In genomic region chr19:41197606-41198005, GRCm38 (mm10) we compare ENCODE assay signal across 22 mouse cellular contexts. TPM values are rescaled to one million over a fixed set of nuclear protein-coding genes. Genes with fewer than 3 reads are reported as not detected.
DNase-seq lines count a peak whose midpoint lies in the region; TF ChIP-seq lines count a peak whose summit lies in the region.
"Had no signal": no experiment of that assay in that cellular context is flagged by ENCODE, and none has a peak within 500 bp of the region (broad histone marks: within the 10 kb centered on the region; RNA-seq: fewer than 3 reads in every experiment).

No protein-coding gene starts in this region.

- H3K27ac ChIP-seq in gastrocnemius, adult 2 months = no peak overlapping the region
- H3K27ac ChIP-seq: embryonic facial prominence, embryonic 12.5 days; hindbrain, embryonic 10.5 days; lung, embryonic 15.5 days; midbrain, embryonic 12.5 days; neural tube, embryonic 12.5 days had no signal

- TF ChIP-seq POLR2A in brain, embryonic 14.5 days (IDR thresholded peaks at IDR 0.05; ENCODE audit: borderline replicate concordance, extremely low read depth, insufficient read depth, insufficient read length, poor library complexity, severe bottlenecking) = no peak

- intact Hi-C loops in gastrocnemius, adult 2 months (cut with DNase I) = no loop called here
- intact Hi-C loops in left cerebral cortex, postnatal 14 days (cut with DNase I) = no loop called here
- intact Hi-C loops in heart, postnatal 10 days (cut with DNase I) = no loop called here

- peak; percentile 6 for DNase-seq in gastrocnemius, adult 2 months
- no peak for DNase-seq in gastrocnemius, adult 18-20 months (ENCODE audit: low spot score)
- DNase-seq in brain, embryonic 14.5 days (ENCODE audit: low read depth) = peak; percentile 65
- peak; percentile 73 to 83 for DNase-seq in layer of hippocampus, adult 18-20 months (ENCODE audit: low spot score in 2 of 2)
- DNase-seq in left cerebral cortex, postnatal 14 days (ENCODE audit: low spot score in 2 of 2) = peak; percentile 69 to 90
- no peak for DNase-seq in adrenal gland, postnatal 14 days
- DNase-seq in heart, postnatal 10 days = no peak
- no peak for DNase-seq in embryo, embryonic 11 days
- DNase-seq: cerebellum, postnatal 14 days; gastrocnemius, postnatal 10 days; kidney, adult 11 months; liver; thymus, postnatal 36 days had no signal

- H3K4me3 ChIP-seq in gastrocnemius, adult 2 months = no peak overlapping the region
- H3K4me3 ChIP-seq: embryonic facial prominence, embryonic 12.5 days; hindbrain, embryonic 10.5 days; lung, embryonic 15.5 days; midbrain, embryonic 12.5 days; neural tube, embryonic 12.5 days had no signal

- TF ChIP-seq CTCF in gastrocnemius, adult 2 months (IDR thresholded peaks at IDR 0.05) = no peak
- TF ChIP-seq CTCF in brain, embryonic 14.5 days (IDR thresholded peaks at IDR 0.05; ENCODE audit: borderline replicate concordance, extremely low read depth, insufficient read depth, insufficient read length) = no peak

RNA-seq across cellular contexts. Expression of gene Tll2, which starts 9.0 kb away (rescaled TPM):
- total RNA-seq in gastrocnemius, adult 2 months (2021) = under 1 TPM; 0.10 to 0.11 TPM
- under 1 TPM; 0.07 TPM for total RNA-seq in gastrocnemius, adult 18-20 months (2021)
- polyA plus RNA-seq in brain, embryonic 14.5 days (2012; rRNA removed) = 1.7 and 1.8 TPM in 2 replicates
- under 1 TPM; 0.51 to 0.72 TPM for total RNA-seq in layer of hippocampus, adult 18-20 months (2021)
- 1 to 10 TPM; 1.8 to 2.7 TPM for total RNA-seq in left cerebral cortex, postnatal 14 days (2021)
- 0.49 TPM in 1 of 2 replicates, not detected in the other for total RNA-seq in adrenal gland, postnatal 14 days (2021)
- total RNA-seq in heart, postnatal 10 days (2021) = 1 to 10 TPM; 1.3 to 2.4 TPM
- total RNA-seq: G1E had no signal
- polyA plus RNA-seq: activated CD4-positive, CD25-positive, alpha-beta regulatory T cell, adult 4 months; C2C12; G1E; heart, embryonic 11.5 days; lung, embryonic 15.5 days had no signal

Comparison
In these comparisons a context has a peak if more than half of its experiments do, and no peak if none do; other contexts are left out.
1. DNase-seq: peak in gastrocnemius, adult 2 months (single experiment), brain, embryonic 14.5 days (single experiment), layer of hippocampus, adult 18-20 months (2 of 2) and left cerebral cortex, postnatal 14 days (2 of 2); none in gastrocnemius, adult 18-20 months (single experiment), adrenal gland, postnatal 14 days (single experiment), heart, postnatal 10 days (0 of 2) and embryo, embryonic 11 days (single experiment).